Mouse (Mus musculus): ENCODE measurements around the gene Rpl9-ps6.
"Not testable (repeated sequence)": the region's sequence is repeated elsewhere in the genome, so short reads cannot be mapped to it uniquely, and the experiment has no call there.

The Rpl9-ps6 gene

DNA sequence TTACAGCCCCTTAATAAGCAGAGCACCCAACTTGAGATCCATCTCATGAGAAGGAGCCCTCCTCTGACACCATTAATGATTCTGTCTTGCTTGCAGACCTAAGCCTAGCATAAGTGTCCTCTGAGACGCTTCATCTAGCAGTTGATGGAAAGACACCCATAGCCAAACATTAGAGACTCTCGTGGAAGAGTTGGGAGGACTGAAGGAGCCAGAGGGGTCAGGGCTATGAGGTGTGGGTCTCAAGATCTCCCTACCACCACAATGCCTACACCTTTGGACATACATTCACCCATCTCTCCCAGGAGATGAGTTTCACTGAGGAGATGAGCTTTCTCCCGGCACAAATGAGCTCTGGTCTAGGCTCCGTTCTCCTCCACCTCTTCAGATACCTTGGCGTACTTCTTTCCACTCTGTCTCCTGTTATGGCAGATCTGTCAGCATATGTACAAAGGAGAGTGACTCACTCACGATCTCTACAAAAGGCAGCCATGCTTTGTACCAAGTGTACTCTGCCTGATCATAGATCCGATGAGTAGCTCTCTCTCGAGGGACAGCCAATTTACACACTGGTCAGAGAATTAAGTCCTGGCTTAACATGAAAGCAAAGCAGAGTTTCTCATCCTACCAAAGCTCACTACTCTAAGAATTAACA lies 14.5 kb upstream of the Rpl9-ps6 start:
- no peak for DNase-seq

DNA sequence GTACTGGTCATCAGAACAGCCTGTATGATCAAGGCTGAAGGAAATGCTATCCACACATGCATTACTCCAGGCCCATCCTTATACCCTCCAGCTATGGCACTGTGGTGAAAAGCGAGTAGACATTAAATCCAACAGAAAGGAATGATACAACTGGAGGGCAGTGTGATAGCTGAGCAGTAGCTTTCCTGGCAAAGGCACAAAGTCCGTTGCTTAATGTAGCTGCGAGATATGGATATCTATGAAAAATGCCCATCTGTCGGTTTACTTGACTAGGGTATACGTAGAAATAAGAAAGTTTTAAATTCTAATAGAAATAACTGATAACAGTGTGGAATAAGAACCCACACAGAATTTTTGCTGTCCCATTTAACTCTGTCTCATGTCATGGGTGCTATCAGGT lies 13.9 kb upstream of the Rpl9-ps6 start:
- no peak for DNase-seq

DNA sequence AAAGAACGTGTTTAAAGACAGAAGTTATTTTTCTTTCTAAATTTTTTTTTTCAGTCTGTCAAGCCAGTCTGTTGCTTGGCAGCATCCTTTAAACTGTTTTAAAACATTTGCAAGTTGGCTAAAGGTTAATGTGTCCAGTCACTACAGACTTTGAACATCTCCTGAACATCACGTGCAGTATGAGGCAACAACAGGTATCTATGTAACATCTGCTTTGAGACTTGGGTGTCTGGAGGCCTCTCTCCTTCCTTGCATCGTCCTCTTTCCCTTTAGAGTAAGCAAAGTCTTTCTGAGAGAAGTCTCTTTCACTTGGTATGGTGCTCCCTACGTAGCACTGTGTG lies 10.3 kb upstream of the Rpl9-ps6 start:
- DNase-seq: no peak

GRCm38 (mm10) chr19:32476016-32476711 lies 9.8 kb upstream of the Rpl9-ps6 start:
- no peak for DNase-seq

- no peak for DNase-seq
Measured at GRCm38 (mm10) chr19:32470570-32471263, 4.3 kb upstream of the Rpl9-ps6 start.

GRCm38 (mm10) chr19:32470059-32470497 lies 3.7 kb upstream of the Rpl9-ps6 start:
- peak; percentile 72 to 82 for DNase-seq

GRCm38 (mm10) chr19:32467325-32467724 lies 947 bp upstream of the Rpl9-ps6 start:
- DNase-seq: no peak

GRCm38 (mm10) chr19:32465228-32465627 lies 1.1 kb downstream of the Rpl9-ps6 start:
- DNase-seq: no peak

- DNase-seq: no peak
Measured at GRCm38 (mm10) chr19:32463037-32463436, 3.3 kb downstream of the Rpl9-ps6 start.

GRCm38 (mm10) chr19:32457631-32458030 lies 8.7 kb downstream of the Rpl9-ps6 start:
- DNase-seq: not testable (repeated sequence)

GRCm38 (mm10) chr19:32456744-32457143 lies 9.6 kb downstream of the Rpl9-ps6 start:
- DNase-seq: no peak

DNA sequence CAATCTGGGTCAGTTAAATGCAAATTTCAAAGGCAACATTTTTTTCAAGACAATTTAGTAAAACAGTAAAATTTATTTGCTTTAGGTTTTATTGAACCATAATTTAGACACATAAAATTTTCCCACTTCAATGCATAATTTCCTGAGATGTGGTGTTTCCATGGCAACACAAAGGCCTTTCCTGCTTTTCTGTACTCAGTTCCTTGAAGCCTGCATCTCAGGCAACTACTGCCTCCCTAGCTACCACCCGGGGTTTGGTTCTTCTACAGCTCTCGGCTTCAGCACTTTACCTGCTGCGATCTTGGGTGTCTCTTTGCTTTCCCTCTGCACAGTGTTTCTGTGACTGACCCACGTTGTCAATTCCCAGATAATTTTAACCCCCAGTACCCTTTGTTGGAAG lies 14.1 kb downstream of the Rpl9-ps6 start:
- DNase-seq: no peak

- no peak for DNase-seq
Measured at GRCm38 (mm10) chr19:32448931-32449330, 17.4 kb downstream of the Rpl9-ps6 start.

DNA sequence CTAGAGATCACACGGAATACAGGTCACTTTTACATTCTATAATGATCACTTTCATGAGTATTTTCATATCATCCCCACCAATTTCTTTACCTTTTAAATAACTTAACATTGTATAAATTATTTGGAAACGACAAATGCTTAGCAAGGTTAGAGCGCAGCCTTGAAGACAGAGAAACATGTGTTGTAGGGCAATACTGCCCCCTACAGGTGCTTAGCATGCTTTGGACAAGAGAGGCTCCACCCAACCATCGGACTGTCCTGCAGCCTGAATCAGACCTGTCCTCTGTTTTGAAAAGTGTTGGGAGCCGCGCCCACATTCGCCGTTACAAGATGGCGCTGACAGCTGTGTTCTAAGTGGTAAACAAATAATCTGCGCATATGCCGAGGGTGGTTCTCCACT lies 24.8 kb downstream of the Rpl9-ps6 start:
- DNase-seq: peak; percentile 22 to 36

DNA sequence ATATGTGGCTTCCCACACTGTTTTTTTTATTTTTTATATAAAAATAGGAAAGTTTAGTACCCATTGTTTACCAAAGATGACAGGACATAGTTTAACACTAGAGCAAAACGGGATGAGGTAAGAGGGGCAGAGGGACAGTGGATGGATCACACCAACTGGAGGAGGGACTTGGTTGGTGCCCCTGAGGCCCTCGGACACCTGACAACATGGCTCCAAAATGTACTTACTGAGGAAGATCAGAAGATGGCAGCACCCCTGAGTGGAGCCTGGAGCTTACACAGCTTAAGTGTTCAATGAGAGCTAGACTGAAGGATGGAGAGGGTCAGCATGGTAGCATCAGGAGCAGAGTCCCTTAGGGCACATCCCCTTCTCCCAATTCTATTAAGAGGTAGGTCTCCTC lies 27.0 kb downstream of the Rpl9-ps6 start:
- DNase-seq: no peak

DNA sequence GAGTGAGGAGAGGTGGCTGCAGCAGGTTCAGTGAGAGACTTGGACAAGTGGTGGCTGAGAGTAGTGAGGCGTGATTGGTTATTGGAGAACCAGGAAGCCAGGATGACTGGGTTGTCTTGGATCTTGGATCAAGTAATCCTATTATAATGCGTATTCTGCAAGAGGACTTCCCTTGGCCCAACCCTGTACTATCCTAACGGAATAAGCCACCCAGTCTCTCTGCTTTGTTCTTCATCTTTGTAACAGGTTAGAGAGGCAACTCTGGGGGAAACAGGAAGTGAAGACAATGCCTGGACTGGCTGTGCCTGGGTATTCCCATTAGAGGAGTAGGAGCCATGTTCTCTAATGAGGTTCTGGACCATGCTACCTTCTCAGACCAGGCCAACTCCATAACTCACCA lies 40.5 kb downstream of the Rpl9-ps6 start:
- DNase-seq: no peak

DNA sequence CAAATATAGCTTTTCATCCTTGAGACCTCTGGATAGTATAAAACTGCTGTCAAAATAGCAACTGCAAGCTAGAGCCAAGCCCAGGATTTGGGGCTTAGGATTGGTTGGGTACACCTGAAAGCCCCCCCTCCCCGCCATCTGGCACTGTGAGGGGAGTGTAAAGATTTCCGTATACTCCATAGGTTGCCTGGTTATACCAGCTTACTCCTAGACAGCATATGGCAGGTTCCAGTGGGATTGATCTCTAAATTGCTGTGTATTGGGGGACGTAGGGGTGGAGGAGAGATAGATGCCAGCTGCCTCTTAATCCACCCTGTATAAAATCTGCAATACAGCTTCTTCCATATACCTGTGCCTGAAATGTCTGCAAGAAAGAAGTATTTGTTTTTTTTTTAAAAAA lies 41.7 kb downstream of the Rpl9-ps6 start:
- no peak for DNase-seq

GRCm38 (mm10) chr19:32419069-32419468 lies 47.3 kb downstream of the Rpl9-ps6 start:
- peak; percentile 16 to 20 for DNase-seq

DNA sequence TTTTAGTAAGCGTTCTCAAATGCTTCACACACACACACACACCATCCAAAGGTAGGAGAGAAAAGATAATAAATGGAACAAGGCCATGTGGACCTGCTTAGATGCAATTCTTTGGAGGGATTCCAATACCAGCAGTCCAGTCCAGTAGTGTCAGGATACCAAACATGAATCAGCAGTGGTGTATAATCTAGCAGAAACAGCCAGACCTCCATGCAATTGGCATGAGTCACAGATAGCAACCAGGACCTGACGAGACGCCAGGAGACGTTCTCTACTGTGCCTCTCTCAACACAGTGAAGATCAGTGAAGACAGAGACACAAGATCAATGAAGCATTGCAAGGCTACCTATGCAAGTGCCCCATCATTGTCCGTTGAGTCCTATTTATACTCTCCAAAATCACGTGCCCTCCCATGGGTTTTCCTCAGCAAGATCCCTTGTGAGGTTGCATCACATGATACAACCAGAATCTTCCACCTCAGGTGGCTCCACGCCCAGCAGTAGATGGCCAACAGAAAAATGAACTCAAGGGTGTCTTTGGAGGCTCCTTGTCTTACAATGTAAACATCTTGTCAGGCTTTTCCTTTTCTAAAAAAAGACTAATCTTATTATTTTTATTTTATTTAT lies 49.6 kb downstream of the Rpl9-ps6 start:
- DNase-seq: peak; percentile 18 to 20
